Mouse (Mus musculus): ENCODE results near the gene Serpinb9b. TPM values are rescaled to one million over a fixed set of nuclear protein-coding genes. Genes with fewer than 3 reads are reported as not detected.
A peak's percentile ranks its signal among the peaks of the same experiment; 100 is the strongest.

Serpinb9b gene
- total and polyA plus RNA-seq, 3 experiments = 1.5 to 3.9 TPM; not detected in 1

DNA sequence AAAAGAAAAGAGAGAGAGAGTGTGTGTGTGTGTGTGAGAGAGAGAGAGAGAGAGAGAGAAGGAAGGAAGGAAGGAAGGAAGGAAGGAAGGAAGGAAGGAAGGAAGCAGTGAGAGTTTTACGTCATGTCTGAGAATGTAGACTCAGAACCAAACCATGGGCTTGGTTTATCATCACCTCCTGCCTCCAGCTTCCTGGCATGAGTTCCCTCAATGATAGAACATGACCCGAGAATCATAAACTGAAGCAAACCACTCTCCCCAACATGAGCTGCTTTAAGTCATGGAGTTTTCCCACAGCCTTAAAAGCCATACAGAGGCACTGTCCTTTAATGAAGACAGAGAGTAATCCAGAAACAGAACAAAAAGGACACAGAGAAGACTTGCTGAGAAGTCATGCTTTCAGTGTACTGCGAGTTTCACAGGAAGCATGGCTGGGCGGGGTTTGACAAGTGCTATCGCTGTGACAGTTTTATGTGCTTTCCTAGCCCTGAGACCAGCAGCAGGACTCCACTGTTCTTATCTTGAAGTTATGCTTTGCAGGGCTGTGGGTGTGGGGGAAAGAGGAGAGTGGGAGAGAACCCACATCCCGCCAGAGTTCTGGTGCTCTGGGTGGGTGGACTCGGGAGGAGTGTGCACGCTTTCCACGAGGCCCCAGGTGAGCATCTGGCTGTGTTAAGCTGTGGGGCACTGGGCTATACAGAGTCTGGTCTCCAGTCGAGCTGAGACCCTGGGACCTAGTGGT is 33.9 kb upstream of the Serpinb9b start:
- no peaks in the 10 kb centered on the region for H3K27me3 ChIP-seq (ENCODE audit: control insufficient read depth in 1 of 2, insufficient read depth in 2 of 2, low read length in 2 of 2)
- no peaks in the 10 kb centered on the region for H3K9me3 ChIP-seq (replicated peaks; ENCODE audit: insufficient read depth, low read length)
- no peaks in the 10 kb centered on the region for H3K79me2 ChIP-seq (ENCODE audit: control insufficient read depth, insufficient read depth, low read length, poor library complexity)
- H3K4me3 ChIP-seq (ENCODE audit: control insufficient read depth in 1 of 2, insufficient read depth in 1 of 2, low read depth in 2 of 2, low read length in 2 of 2) = peak overlapping the region; percentile 9 to 28
- H3K27ac ChIP-seq (ENCODE audit: control insufficient read depth, low read depth, low read length) = peak overlapping the region; percentile 100
- DNase-seq (ENCODE audit: low read depth, low spot score) = peak; percentile 94
- H3K9ac ChIP-seq (ENCODE audit: control insufficient read depth, low read depth, low read length, poor library complexity, severe bottlenecking) = peak overlapping the region; percentile 56
- peaks cover 13 to 26% of the 10 kb centered on the region in 2 experiments for H3K4me1 ChIP-seq (ENCODE audit: control insufficient read depth in 1 of 2, insufficient read depth in 2 of 2, low read length in 2 of 2)
- peaks cover 0 to 13% of the 10 kb centered on the region in 2 experiments; a peak in 2 of 4 replicates for H3K36me3 ChIP-seq (ENCODE audit: control insufficient read depth in 1 of 2, insufficient read depth in 2 of 2, low read length in 2 of 2)
- TF ChIP-seq JUND (IDR thresholded peaks at IDR 0.05; ENCODE audit: low read depth, low read length) (no peak), USF2 (IDR thresholded peaks at IDR 0.05; ENCODE audit: borderline replicate concordance in 1 of 2, insufficient read depth in 1 of 2, low read depth in 1 of 2, low read length in 2 of 2) (no peak), ELF1 (IDR thresholded peaks at IDR 0.05; ENCODE audit: low read depth, low read length) (peak; percentile 58; the same call in 1 of the 2 replicates), TAL1 (IDR thresholded peaks at IDR 0.05; ENCODE audit: low read length) (peak; percentile 70), CTCF (IDR thresholded peaks at IDR 0.05 in 2 of 3, conservative IDR thresholded peaks at IDR 0.05 in 1 of 3; ENCODE audit: control insufficient read depth in 1 of 3, insufficient read depth in 1 of 3, low read depth in 2 of 3, low read length in 3 of 3, poor library complexity in 1 of 3, severe bottlenecking in 1 of 3) (no peak), NELFE (IDR thresholded peaks at IDR 0.05; ENCODE audit: low read depth, low read length) (peak; percentile 79), SIN3A (IDR thresholded peaks at IDR 0.05; ENCODE audit: low read length) (peak; percentile 97), POLR2AphosphoS2 (IDR thresholded peaks at IDR 0.05; ENCODE audit: low read length) (peak; percentile 68; the same call in 1 of the 2 replicates), MYC (IDR thresholded peaks at IDR 0.05; ENCODE audit: low read depth, low read length) (peak; percentile 95), GATA1 (IDR thresholded peaks at IDR 0.05; ENCODE audit: low read depth, low read length) (peak; percentile 69; the same call in 1 of the 2 replicates), ZNF384 (IDR thresholded peaks at IDR 0.05; ENCODE audit: low read depth, low read length) (peak; percentile 11; the same call in 1 of the 2 replicates), MXI1 (IDR thresholded peaks at IDR 0.05; ENCODE audit: low read depth, low read length) (peak; percentile 98), HCFC1 (IDR thresholded peaks at IDR 0.05; ENCODE audit: low read depth, low read length) (peak; percentile 53), E2F4 (IDR thresholded peaks at IDR 0.05; ENCODE audit: borderline replicate concordance, low read depth, low read length) (0 out of 2 replicates have a peak, but pooled peaks have one; percentile 55), POLR2A (IDR thresholded peaks at IDR 0.05; ENCODE audit: control insufficient read depth in 1 of 2, insufficient read depth in 1 of 2, low read depth in 1 of 2, low read length in 2 of 2, poor library complexity in 1 of 2) (peak in 1 of 2 experiments; percentile 63; a peak in 2 of 4 replicates), MYB (IDR thresholded peaks at IDR 0.05; ENCODE audit: low read depth, low read length) (0 out of 2 replicates have a peak, but pooled peaks have one; percentile 34), CHD1 (IDR thresholded peaks at IDR 0.05; ENCODE audit: low read depth, low read length) (0 out of 2 replicates have a peak, but pooled peaks have one; percentile 55), ZC3H11A (IDR thresholded peaks at IDR 0.05; ENCODE audit: low read depth, low read length) (no peak), TCF12 (IDR thresholded peaks at IDR 0.05; ENCODE audit: low read depth, low read length) (peak; percentile 86), TBP (IDR thresholded peaks at IDR 0.05; ENCODE audit: low read depth, low read length) (0 out of 2 replicates have a peak, but pooled peaks have one; percentile 41), KAT2A (conservative IDR thresholded peaks at IDR 0.05; ENCODE audit: low read depth, low read length) (0 out of 2 replicates have a peak, but pooled peaks have one; percentile 31), MAFK (IDR thresholded peaks at IDR 0.05; ENCODE audit: borderline replicate concordance, low read depth, low read length) (peak; percentile 48; the same call in 1 of the 2 replicates), ETS1 (IDR thresholded peaks at IDR 0.05; ENCODE audit: low read depth, low read length) (peak; percentile 83), GABPA (IDR thresholded peaks at IDR 0.05; ENCODE audit: low read depth, low read length) (no peak; the same call in 1 of the 2 replicates), ZMIZ1 (IDR thresholded peaks at IDR 0.05; ENCODE audit: low read depth, low read length) (0 out of 2 replicates have a peak, but pooled peaks have one; percentile 54), USF1 (IDR thresholded peaks at IDR 0.05; ENCODE audit: low read depth, low read length) (no peak), CHD2 (IDR thresholded peaks at IDR 0.05; ENCODE audit: low read length) (no peak; the same call in 1 of the 2 replicates), BHLHE40 (IDR thresholded peaks at IDR 0.05; ENCODE audit: borderline replicate concordance, low read depth, low read length) (peak; percentile 48; the same call in 1 of the 2 replicates), SMC3 (IDR thresholded peaks at IDR 0.05; ENCODE audit: low read depth, low read length) (no peak), ZKSCAN1 (IDR thresholded peaks at IDR 0.05; ENCODE audit: low read depth, low read length) (no peak), RCOR1 (IDR thresholded peaks at IDR 0.05; ENCODE audit: low read depth, low read length) (peak; percentile 76), MEF2A (IDR thresholded peaks at IDR 0.05; ENCODE audit: extremely low read depth, insufficient replicate concordance, low read depth, low read length, poor library complexity, severe bottlenecking) (no peak), NRF1 (IDR thresholded peaks at IDR 0.05; ENCODE audit: insufficient read depth, low read depth, low read length, poor library complexity, severe bottlenecking) (no peak), MAX (IDR thresholded peaks at IDR 0.05; ENCODE audit: low read length) (peak; percentile 94), POLR2AphosphoS5 (IDR thresholded peaks at IDR 0.05; ENCODE audit: borderline replicate concordance, low read depth, low read length) (no peak)

All from MEL (cell line).